Mouse (Mus musculus) kidney, postnatal 0 days (tissue): ENCODE data around the gene Secisbp2. TPM values are rescaled to one million over a fixed set of nuclear protein-coding genes. Genes with fewer than 3 reads are reported as not detected.
"Not testable (repeated sequence)": the region's sequence is repeated elsewhere in the genome, so short reads cannot be mapped to it uniquely, and the experiment has no call there.

Source experiments
- ATAC-seq: fragments of 200-750 bp; cut with Nextera tagmentation; replicated peaks from 2 replicates; pipeline ENCODE4 v1.8.0; 2017; ENCODE audit warnings: low read depth, moderate number of reproducible peaks, moderate TSS enrichment, moderate library complexity; ENCODE audit not compliant: low FRiP score
- DNase-seq: peaks from one replicate; pipeline ENCODE4 v3.0.0-alpha.2; 2016; ENCODE audit warnings: low spot score
- H3K27ac ChIP-seq: fragments of 300-500 bp; sonication (generic); 2 replicates; pipeline ENCODE4 v1.5.1; 2014; ENCODE audit warnings: mild to moderate bottlenecking
- H3K27me3 ChIP-seq: fragments of 300-500 bp; sonication (generic); 2 replicates; pipeline ENCODE4 v1.6.1; 2014; ENCODE audit warnings: low read length, mixed read lengths; ENCODE audit not compliant: insufficient read depth
- H3K36me3 ChIP-seq: fragments of 300-500 bp; sonication (generic); 2 replicates; pipeline ENCODE4 v1.6.1; 2014; ENCODE audit warnings: low read length, mixed read lengths; ENCODE audit not compliant: insufficient read depth
- H3K4me1 ChIP-seq: fragments of 300-500 bp; sonication (generic); replicated peaks from 2 replicates; pipeline ENCODE4 v1.6.1; 2014; ENCODE audit warnings: antibody characterized with exemption, low read length, mixed read lengths; ENCODE audit not compliant: insufficient read depth
- H3K4me2 ChIP-seq: fragments of 300-500 bp; sonication (generic); 2 replicates; pipeline ENCODE4 v1.6.1; 2014; ENCODE audit warnings: mild to moderate bottlenecking, low read length, moderate library complexity, mixed read lengths
- H3K4me3 ChIP-seq: fragments of 300-500 bp; sonication (generic); replicated peaks from 2 replicates; pipeline ENCODE4 v1.5.1; 2014; ENCODE audit warnings: low read depth, low read length
- H3K9ac ChIP-seq: fragments of 300-500 bp; sonication (generic); 2 replicates; pipeline ENCODE4 v1.6.1; 2014; ENCODE audit warnings: low read depth, low read length
- H3K9me3 ChIP-seq: fragments of 300-500 bp; sonication (generic); replicated peaks from 2 replicates; pipeline ENCODE4 v1.6.1; 2016; ENCODE audit warnings: low read length, inconsistent platforms, mixed read lengths
- CTCF ChIP-seq: IDR thresholded peaks from 2 replicates; pipeline ENCODE4 v1.5.1; 2016; ENCODE audit warnings: antibody characterized with exemption, low read depth, mild to moderate bottlenecking, moderate library complexity
- WGBS: fragments of 180-500 bp; shearing (Covaris S2); extraction: QIAGEN DNeasy Blood & Tissue Kit; methylation state at CpG from one replicate; pipeline ENCODE4 v1.1.7; 2014; 5-methylcytosine and 5-hydroxymethylcytosine counted together
- polyA plus RNA-seq: library from polyadenylated mRNA; unstranded; fragments of >200 nt; fragmentation: Nextera tagmentation; extraction: Ambion mirVana; gene quantifications from 2 replicates; pipeline ENCODE4 v1.2.1, GENCODE M21; 2015

Gene Secisbp2
- polyA plus RNA-seq, 1 experiment from 2014 or later, result 34.9 TPM

- ATAC-seq, result peak; percentile 65
- DNase-seq, result peak; percentile 65
- H3K27ac ChIP-seq, result peak overlapping the region; percentile 59
- no peak for TF ChIP-seq CTCF
- H3K4me1 ChIP-seq, result peaks cover 7% of the 10 kb centered on the region; the same call in 1 of the 2 replicates
- H3K27me3 ChIP-seq, result no peaks in the 10 kb centered on the region
- no peak overlapping the region for H3K4me2 ChIP-seq
- H3K36me3 ChIP-seq, result peaks cover 38% of the 10 kb centered on the region
- H3K9ac ChIP-seq, result no peak overlapping the region
- no peak overlapping the region for H3K4me3 ChIP-seq
- H3K9me3 ChIP-seq, result no peaks in the 10 kb centered on the region
- WGBS, result 74% methylated on average over 13 of the region's 13 CpGs
Measured at GRCm38 (mm10) chr13:51656516-51657235, 5.2 kb downstream of the Secisbp2 start.

- H3K4me2 ChIP-seq, result no peak overlapping the region
- H3K4me1 ChIP-seq, result no peaks in the 10 kb centered on the region
- H3K9ac ChIP-seq, result no peak overlapping the region
- H3K4me3 ChIP-seq, result no peak overlapping the region
- no peaks in the 10 kb centered on the region for H3K9me3 ChIP-seq
- no peak for TF ChIP-seq CTCF
- 90% methylated on average over 3 of the region's 3 CpGs for WGBS
- H3K27me3 ChIP-seq, result no peaks in the 10 kb centered on the region
- DNase-seq, result no peak
- ATAC-seq, result no peak
- H3K36me3 ChIP-seq, result peaks cover 45% of the 10 kb centered on the region
- no peak overlapping the region for H3K27ac ChIP-seq
Measured at GRCm38 (mm10) chr13:51658094-51658493, 6.6 kb downstream of the Secisbp2 start.

- no peak for DNase-seq
- no peak overlapping the region for H3K9ac ChIP-seq
- TF ChIP-seq CTCF, result no peak
- 96% methylated on average over 7 of the region's 7 CpGs for WGBS
- no peaks in the 10 kb centered on the region for H3K9me3 ChIP-seq
- peaks cover 43% of the 10 kb centered on the region for H3K36me3 ChIP-seq
- no peaks in the 10 kb centered on the region for H3K27me3 ChIP-seq
- no peak overlapping the region for H3K4me3 ChIP-seq
- no peak for ATAC-seq
- H3K27ac ChIP-seq, result no peak overlapping the region
- no peaks in the 10 kb centered on the region for H3K4me1 ChIP-seq
- no peak overlapping the region for H3K4me2 ChIP-seq
Measured at GRCm38 (mm10) chr13:51659573-51659972, 8.1 kb downstream of the Secisbp2 start.

GRCm38 (mm10) chr13:51663561-51663960 lies 12.1 kb downstream of the Secisbp2 start:
- Histone ChIP-seq H3K27me3 (no peaks in the 10 kb centered on the region), H3K4me1 (no peaks in the 10 kb centered on the region), H3K27ac (peak overlapping the region; percentile 36; the same call in 1 of the 2 replicates), H3K4me3 (no peak overlapping the region), H3K36me3 (peaks cover 43% of the 10 kb centered on the region), H3K4me2 (no peak overlapping the region), H3K9ac (no peak overlapping the region), H3K9me3 (no peaks in the 10 kb centered on the region)
- no peak for TF ChIP-seq CTCF
- DNase-seq (no peak), ATAC-seq (no peak)
- 87% methylated on average over 2 of the region's 2 CpGs for WGBS

- H3K27ac ChIP-seq, H3K4me2 ChIP-seq, H3K4me1 ChIP-seq, ATAC-seq, H3K9me3 ChIP-seq, DNase-seq, H3K27me3 ChIP-seq, H3K4me3 ChIP-seq, H3K9ac ChIP-seq: not testable (repeated sequence)
- WGBS, result 88% methylated on average over 12 of the region's 12 CpGs
- peaks cover 45% of the 10 kb centered on the region for H3K36me3 ChIP-seq
Measured at GRCm38 (mm10) chr13:51668195-51668594, 16.7 kb downstream of the Secisbp2 start.

DNA sequence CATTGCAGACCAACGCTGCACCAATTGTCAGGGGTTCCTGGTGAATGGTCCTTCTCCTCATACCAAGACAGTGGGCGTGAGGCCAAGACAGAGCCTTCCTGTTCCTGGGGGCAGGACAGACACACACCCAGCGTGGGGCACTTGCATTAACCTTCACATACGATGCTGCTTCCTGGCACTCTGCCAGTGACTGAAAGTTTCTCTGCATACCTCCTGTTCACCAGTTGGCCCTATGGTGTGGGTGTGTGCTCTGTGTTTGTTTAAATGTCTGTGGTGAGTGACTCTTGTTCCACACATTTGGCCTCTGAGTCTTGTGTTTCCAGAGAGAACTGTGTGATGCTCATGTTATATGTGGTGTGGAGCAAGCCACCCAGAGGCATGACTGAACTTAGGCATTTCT lies 25.1 kb downstream of the Secisbp2 start:
- no peak for TF ChIP-seq CTCF
- no peaks in the 10 kb centered on the region for H3K27me3 ChIP-seq
- H3K27ac ChIP-seq, result no peak overlapping the region
- peaks cover 79% of the 10 kb centered on the region for H3K36me3 ChIP-seq
- H3K9me3 ChIP-seq, result no peaks in the 10 kb centered on the region
- no peak overlapping the region for H3K4me3 ChIP-seq
- ATAC-seq, result no peak
- H3K4me2 ChIP-seq, result no peak overlapping the region
- no peak overlapping the region for H3K9ac ChIP-seq
- no peaks in the 10 kb centered on the region for H3K4me1 ChIP-seq
- no peak for DNase-seq
- WGBS, result 66% methylated on average over 4 of the region's 4 CpGs

- ATAC-seq (no peak), DNase-seq (no peak)
- Histone ChIP-seq H3K27ac (no peak overlapping the region), H3K9me3 (no peaks in the 10 kb centered on the region), H3K36me3 (peaks cover 81% of the 10 kb centered on the region), H3K9ac (no peak overlapping the region), H3K4me1 (no peaks in the 10 kb centered on the region), H3K4me2 (no peak overlapping the region), H3K27me3 (no peaks in the 10 kb centered on the region), H3K4me3 (no peak overlapping the region)
- TF ChIP-seq CTCF, result no peak
- 96% methylated on average over 12 of the region's 12 CpGs for WGBS
Measured at GRCm38 (mm10) chr13:51677041-51677440, 25.5 kb downstream of the Secisbp2 start.
